Mouse (Mus musculus): ENCODE measurements around the gene Wwp2. TPM values are rescaled to one million over a fixed set of nuclear protein-coding genes. Genes with fewer than 3 reads are reported as not detected.
A peak's percentile ranks its signal among the peaks of the same experiment; 100 is the strongest.

Gene Wwp2
- total RNA-seq, 2 experiments from 2014 or later = 22.5 to 25.8 TPM

DNA sequence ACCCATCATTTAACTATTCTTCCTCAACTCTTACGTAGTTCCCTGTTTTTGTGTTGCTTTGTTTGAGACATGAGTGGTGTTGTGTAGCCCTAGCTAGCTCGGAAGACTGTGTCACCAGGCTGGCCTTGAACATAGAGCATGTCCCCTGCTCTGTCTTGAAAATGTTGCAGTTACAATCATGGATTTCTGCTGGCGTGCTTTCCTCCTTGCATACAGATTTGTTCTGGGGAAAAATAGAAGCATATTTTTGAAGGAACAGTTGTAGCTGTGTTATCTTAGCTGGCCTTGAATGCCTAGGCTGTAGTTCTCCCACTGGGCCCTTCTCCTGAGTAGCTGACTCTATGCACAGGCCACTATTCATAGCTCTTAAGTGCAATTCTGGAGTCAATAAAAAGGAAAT lies 74.6 kb downstream of the Wwp2 start:
- DNase-seq = peak in 1 of 2 experiments; percentile 19

- DNase-seq = no peak
Observed at GRCm38 (mm10) chr8:107513249-107513648, 77.1 kb downstream of the Wwp2 start.

DNA sequence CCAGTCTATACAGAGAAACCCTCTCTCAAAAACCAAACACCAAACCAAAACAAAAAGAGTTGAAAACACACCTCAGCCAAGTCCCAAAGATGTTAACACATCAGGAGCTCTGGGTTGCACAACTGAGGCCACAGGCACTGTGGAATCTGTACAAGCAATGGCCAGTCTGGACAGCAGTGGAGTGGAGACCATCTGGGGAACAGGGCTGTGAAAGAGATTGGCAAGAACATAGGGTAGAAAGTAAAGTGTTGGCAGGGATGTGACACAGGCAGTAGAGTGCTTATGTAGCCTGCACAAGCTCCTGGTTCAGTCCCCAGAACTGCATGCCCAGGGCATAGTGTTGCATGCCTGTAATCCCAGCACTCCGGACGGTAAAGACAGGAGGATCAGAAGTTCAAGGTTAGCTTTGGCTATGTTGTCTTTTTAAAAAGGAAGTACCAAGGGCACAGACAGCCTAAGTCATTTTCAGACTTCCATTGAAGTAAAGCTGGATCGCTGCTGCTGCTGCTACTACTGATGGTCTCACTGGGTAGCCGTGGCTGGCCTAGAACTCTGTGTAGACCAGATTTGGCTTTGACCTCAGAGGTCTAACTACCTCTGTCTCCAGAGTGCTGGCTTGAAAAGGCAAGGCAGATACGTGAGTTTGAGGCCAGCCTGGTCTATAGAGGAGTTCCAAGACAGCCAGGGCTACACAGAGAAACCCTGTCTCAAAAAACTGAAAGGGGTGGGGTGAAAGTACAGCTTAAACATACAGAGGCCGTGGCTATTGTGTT lies 79.0 kb downstream of the Wwp2 start:
- no peak for DNase-seq

- no peak for DNase-seq
Observed at GRCm38 (mm10) chr8:107518726-107519125, 82.6 kb downstream of the Wwp2 start.

DNA sequence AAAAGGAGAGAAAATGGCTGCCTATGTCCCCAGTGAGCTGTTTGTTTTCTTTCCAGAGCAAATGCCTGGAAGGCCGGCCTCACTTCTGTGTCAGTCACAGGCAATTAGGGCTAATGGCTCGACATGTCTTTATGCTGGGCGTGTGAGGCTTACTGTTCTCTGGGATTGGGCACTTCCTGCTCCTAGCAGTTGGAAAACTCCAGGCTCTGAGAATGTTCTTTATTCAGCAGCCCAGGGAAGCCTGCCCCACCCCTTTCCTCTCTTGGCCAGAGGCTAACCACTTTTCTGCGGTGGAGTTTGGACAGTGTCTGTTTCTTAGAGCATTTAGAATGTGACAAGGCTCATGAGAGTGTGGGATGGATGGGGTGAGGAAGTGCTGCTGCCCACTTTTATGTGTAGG lies 83.7 kb downstream of the Wwp2 start:
- peak; percentile 57 to 70 for DNase-seq

DNA sequence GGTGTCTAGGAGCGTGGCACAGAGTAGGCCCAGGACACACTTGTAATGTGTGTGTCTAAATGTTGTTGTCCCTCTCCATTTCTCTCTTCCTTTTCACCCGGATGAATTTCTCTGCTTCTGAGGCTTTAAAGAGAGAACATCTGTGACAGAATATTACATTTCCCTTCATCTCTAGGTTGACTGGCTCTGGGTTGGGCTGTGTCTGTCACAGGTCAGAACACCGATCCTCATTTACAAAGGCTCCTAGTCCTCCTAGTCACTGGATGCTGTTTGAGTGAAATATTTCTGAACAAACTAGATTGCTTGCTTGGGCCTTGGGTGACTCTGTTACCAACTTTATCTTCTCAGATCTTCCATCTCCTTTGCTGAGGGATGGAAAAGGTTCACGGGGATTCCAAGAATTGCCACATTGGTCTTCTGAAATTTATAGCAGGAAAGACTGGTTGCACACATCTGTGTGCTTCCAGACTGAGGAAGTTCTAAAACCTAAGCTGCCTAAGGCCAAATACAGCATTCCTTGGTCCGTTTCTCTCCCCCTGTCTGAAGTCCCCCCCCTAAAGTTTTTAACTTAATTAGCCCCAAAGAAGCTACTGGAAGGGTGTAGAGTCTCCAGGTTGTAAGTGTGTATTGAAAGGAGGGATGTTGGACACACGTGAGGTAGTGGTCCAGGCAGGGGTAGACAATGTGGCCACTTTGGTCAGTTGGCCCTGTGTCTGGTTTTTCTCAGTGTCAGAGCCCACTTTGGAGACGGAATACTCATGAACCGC lies 85.8 kb downstream of the Wwp2 start:
- DNase-seq = no peak

DNA sequence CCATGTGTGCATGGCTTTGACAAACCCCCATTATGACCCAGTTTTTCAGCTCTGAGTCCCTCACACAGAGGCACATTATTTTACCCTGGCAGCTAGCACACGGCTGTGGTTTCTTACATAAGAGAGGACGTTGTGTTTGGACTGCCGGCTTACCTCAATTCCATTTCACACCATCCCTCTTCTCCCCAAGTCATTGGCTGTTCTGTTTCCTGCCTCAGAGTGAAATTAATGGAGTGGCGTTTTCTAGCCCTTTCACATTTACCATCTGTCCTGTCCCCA lies 86.3 kb downstream of the Wwp2 start:
- no peak for DNase-seq

DNA sequence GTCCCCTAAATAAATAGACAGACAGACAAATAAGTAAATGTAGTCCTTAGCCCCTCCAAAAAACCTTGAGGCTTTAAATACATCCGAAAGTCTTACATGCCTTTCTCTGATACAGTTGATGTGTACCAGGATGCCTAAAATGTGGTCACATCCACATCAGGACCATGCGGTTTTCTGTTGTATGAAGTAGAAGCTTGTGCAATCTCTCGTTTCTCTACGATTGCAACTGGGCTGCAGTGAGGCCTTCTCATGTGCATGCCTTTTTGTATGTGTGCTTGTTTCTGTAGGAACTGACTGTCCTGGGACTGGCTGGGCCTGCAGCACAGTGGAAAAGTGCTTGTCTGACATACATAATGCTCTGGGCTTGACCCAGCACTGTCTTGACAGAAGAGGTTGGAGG lies 88.4 kb downstream of the Wwp2 start:
- no peak for DNase-seq

GRCm38 (mm10) chr8:107528786-107529185 lies 92.6 kb downstream of the Wwp2 start:
- no peak for DNase-seq

- DNase-seq = no peak
Observed at GRCm38 (mm10) chr8:107537472-107537871, 101.3 kb downstream of the Wwp2 start.

DNA sequence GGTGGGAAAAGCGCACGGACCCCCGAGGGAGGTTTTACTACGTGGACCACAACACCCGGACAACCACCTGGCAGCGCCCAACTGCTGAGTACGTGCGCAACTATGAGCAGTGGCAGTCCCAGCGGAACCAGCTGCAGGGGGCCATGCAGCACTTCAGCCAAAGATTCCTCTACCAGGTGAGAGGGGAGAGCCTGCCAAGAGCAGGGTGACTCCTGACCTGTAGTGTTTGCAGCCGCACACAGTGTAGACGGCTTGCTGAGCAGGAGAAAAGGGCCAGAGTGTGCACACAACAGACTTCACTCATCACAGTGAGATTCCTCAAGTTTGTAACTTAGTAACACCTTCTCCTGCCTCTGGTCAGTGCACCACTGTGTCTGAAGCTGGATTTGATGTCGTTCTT lies 104.5 kb downstream of the Wwp2 start:
- no peak for DNase-seq

- peak; percentile 40 to 41 for DNase-seq
Observed at GRCm38 (mm10) chr8:107541369-107541768, 105.2 kb downstream of the Wwp2 start.

- DNase-seq = peak; percentile 35 to 65
Observed at GRCm38 (mm10) chr8:107542151-107542550, 106.0 kb downstream of the Wwp2 start.

GRCm38 (mm10) chr8:107543714-107544113 lies 107.5 kb downstream of the Wwp2 start:
- DNase-seq = no peak

- no peak for DNase-seq
Observed at GRCm38 (mm10) chr8:107544211-107544610, 108.0 kb downstream of the Wwp2 start.

GRCm38 (mm10) chr8:107544651-107545174 lies 108.5 kb downstream of the Wwp2 start:
- DNase-seq = peak; percentile 56 to 68

- no peak for DNase-seq
Observed at GRCm38 (mm10) chr8:107545621-107546152, 109.5 kb downstream of the Wwp2 start.

- no peak for DNase-seq
Observed at GRCm38 (mm10) chr8:107546154-107546553, 110.0 kb downstream of the Wwp2 start.

GRCm38 (mm10) chr8:107546817-107547216 lies 110.7 kb downstream of the Wwp2 start:
- DNase-seq = no peak

DNA sequence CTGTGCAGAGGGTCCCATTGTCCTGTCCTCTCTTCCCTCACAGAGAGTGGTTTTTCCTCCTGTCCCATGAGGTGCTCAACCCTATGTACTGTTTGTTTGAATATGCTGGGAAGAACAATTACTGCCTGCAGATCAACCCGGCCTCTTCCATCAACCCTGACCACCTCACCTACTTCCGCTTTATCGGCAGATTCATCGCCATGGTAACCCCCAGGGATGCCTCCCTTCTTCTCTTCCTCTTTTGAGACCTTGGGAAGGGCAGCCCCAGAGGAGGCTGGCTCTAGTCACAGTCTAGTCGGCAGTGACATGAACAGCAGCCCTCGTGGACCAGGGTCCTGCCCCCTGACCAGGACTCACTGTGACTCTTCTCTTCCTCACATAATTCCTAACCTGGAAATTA lies 116.1 kb downstream of the Wwp2 start:
- DNase-seq = peak in 1 of 2 experiments; percentile 37

GRCm38 (mm10) chr8:107555231-107555630 lies 119.1 kb downstream of the Wwp2 start:
- DNase-seq = no peak

DNA sequence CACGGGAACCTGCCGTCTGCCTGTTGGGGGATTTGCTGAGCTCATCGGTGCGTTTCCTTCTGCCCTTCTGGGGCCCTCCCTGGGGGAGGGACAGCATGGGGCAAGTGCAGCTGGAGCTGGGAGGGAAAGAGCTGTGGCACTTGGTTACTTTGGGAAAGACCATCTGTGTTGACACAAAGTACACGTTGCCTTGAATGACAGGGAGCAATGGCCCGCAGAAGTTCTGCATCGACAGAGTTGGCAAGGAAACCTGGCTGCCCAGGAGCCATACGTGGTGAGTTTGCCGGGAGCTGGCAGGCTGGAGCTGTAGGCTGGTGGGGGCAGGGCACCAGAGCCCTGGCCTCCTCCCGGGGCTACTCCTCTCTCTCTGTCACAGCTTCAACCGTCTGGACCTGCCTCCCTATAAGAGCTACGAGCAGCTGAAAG lies 120.4 kb downstream of the Wwp2 start:
- no peak for DNase-seq

Measured in heart, adult 18-20 months (tissue).